Mouse (Mus musculus) E14TG2a.4 (cell line): ENCODE measurements around the gene Lypd6.

Experiments
- H3K27me3 ChIP-seq: 2 replicates; pipeline ENCODE4 v1.6.1; 2014; ENCODE audit warnings: low read length, control low read depth; ENCODE audit not compliant: insufficient read depth
- H3K36me3 ChIP-seq: 2 replicates; pipeline ENCODE4 v1.6.1; 2014; ENCODE audit warnings: low read length, control low read depth; ENCODE audit not compliant: insufficient read depth
- H3K4me1 ChIP-seq: replicated peaks from 2 replicates; pipeline ENCODE4 v1.6.1; 2014; ENCODE audit warnings: low read depth, low read length, control low read depth
- H3K4me3 ChIP-seq: replicated peaks from 2 replicates; pipeline ENCODE4 v1.5.1; 2014; ENCODE audit warnings: mild to moderate bottlenecking, low read length
- H3K9me3 ChIP-seq: 2 replicates; pipeline ENCODE4 v1.6.1; 2014; ENCODE audit warnings: low read length, control low read depth
- CTCF ChIP-seq: conservative IDR thresholded peaks from 2 replicates; pipeline ENCODE4 v1.5.1; 2014; ENCODE audit warnings: low read length
- NANOG ChIP-seq: IDR thresholded peaks from 2 replicates; pipeline ENCODE4 v1.6.1; 2014; ENCODE audit warnings: borderline replicate concordance, low read length, mixed read lengths
- POU5F1 ChIP-seq: IDR thresholded peaks from 2 replicates; pipeline ENCODE4 v1.6.1; 2014; ENCODE audit warnings: low read length, borderline replicate concordance

Lypd6 gene

GRCm38 (mm10) chr2:50119101-50119500 lies 52.9 kb downstream of the Lypd6 start:
- H3K9me3 ChIP-seq, result no peaks in the 10 kb centered on the region
- no peaks in the 10 kb centered on the region for H3K36me3 ChIP-seq
- no peak overlapping the region for H3K4me3 ChIP-seq
- no peaks in the 10 kb centered on the region for H3K4me1 ChIP-seq
- no peaks in the 10 kb centered on the region for H3K27me3 ChIP-seq
- TF ChIP-seq POU5F1, result no peak
- TF ChIP-seq NANOG, result no peak
- TF ChIP-seq CTCF, result no peak

GRCm38 (mm10) chr2:50120839-50121238 lies 54.6 kb downstream of the Lypd6 start:
- H3K9me3 ChIP-seq, result no peaks in the 10 kb centered on the region
- no peak overlapping the region for H3K4me3 ChIP-seq
- no peaks in the 10 kb centered on the region for H3K27me3 ChIP-seq
- H3K4me1 ChIP-seq, result no peaks in the 10 kb centered on the region
- H3K36me3 ChIP-seq, result no peaks in the 10 kb centered on the region
- no peak for TF ChIP-seq POU5F1
- no peak for TF ChIP-seq NANOG
- no peak for TF ChIP-seq CTCF

GRCm38 (mm10) chr2:50123376-50123775 lies 57.1 kb downstream of the Lypd6 start:
- Histone ChIP-seq H3K9me3 (no peaks in the 10 kb centered on the region), H3K27me3 (no peaks in the 10 kb centered on the region), H3K4me3 (no peak overlapping the region), H3K36me3 (no peaks in the 10 kb centered on the region), H3K4me1 (no peaks in the 10 kb centered on the region)
- no peak for TF ChIP-seq NANOG
- no peak for TF ChIP-seq POU5F1
- TF ChIP-seq CTCF, result no peak

- TF ChIP-seq POU5F1 (no peak), CTCF (no peak), NANOG (no peak)
- Histone ChIP-seq H3K36me3 (no peaks in the 10 kb centered on the region), H3K4me1 (no peaks in the 10 kb centered on the region), H3K27me3 (no peaks in the 10 kb centered on the region), H3K4me3 (no peak overlapping the region), H3K9me3 (no peaks in the 10 kb centered on the region)
Observed at GRCm38 (mm10) chr2:50127513-50128175, 61.4 kb downstream of the Lypd6 start.

- TF ChIP-seq NANOG, result no peak
- no peak for TF ChIP-seq CTCF
- no peak for TF ChIP-seq POU5F1
- H3K27me3 ChIP-seq, result no peaks in the 10 kb centered on the region
- no peaks in the 10 kb centered on the region for H3K36me3 ChIP-seq
- H3K9me3 ChIP-seq, result no peaks in the 10 kb centered on the region
- H3K4me1 ChIP-seq, result no peaks in the 10 kb centered on the region
- no peak overlapping the region for H3K4me3 ChIP-seq
Observed at GRCm38 (mm10) chr2:50128322-50129277, 62.4 kb downstream of the Lypd6 start.

- Histone ChIP-seq H3K27me3 (no peaks in the 10 kb centered on the region), H3K36me3 (no peaks in the 10 kb centered on the region), H3K4me3 (no peak overlapping the region), H3K9me3 (no peaks in the 10 kb centered on the region), H3K4me1 (no peaks in the 10 kb centered on the region)
- TF ChIP-seq CTCF, result no peak
- TF ChIP-seq NANOG, result no peak
- no peak for TF ChIP-seq POU5F1
Observed at GRCm38 (mm10) chr2:50130674-50131073, 64.4 kb downstream of the Lypd6 start.

- TF ChIP-seq NANOG (no peak), POU5F1 (no peak), CTCF (no peak)
- Histone ChIP-seq H3K9me3 (no peaks in the 10 kb centered on the region), H3K4me3 (no peak overlapping the region), H3K27me3 (no peaks in the 10 kb centered on the region), H3K4me1 (no peaks in the 10 kb centered on the region), H3K36me3 (no peaks in the 10 kb centered on the region)
Observed at GRCm38 (mm10) chr2:50143672-50144071, 77.4 kb downstream of the Lypd6 start.

GRCm38 (mm10) chr2:50147308-50147707 lies 81.1 kb downstream of the Lypd6 start:
- TF ChIP-seq CTCF (no peak), POU5F1 (no peak), NANOG (no peak)
- no peaks in the 10 kb centered on the region for H3K36me3 ChIP-seq
- H3K4me3 ChIP-seq, result no peak overlapping the region
- H3K4me1 ChIP-seq, result no peaks in the 10 kb centered on the region
- H3K9me3 ChIP-seq, result no peaks in the 10 kb centered on the region
- no peaks in the 10 kb centered on the region for H3K27me3 ChIP-seq
